Mouse (Mus musculus) left cerebral cortex, postnatal 36 days (tissue): ENCODE measurements at regions not wholly inside any gene's neighbourhood (a gene's known extent, or its start where the extent isn't known, plus 50 kb on each side); places are given as distances from the start of the nearest gene placed in this dataset.
A peak's percentile ranks its signal among the peaks of the same experiment; 100 is the strongest.

Experiments
- DNase-seq, 2 experiments: peaks; one replicate each; pipeline ENCODE4 v3.0.0; 2021 to 2022; ENCODE audit warnings: low spot score in 2 of 2, mixed read lengths in 1 of 2
- intact Hi-C: fragments of 180-260 bp; cut with DNase I; formaldehyde crosslinking; loops from one replicate; pipeline ENCODE4 v1.15.1; 2025

DNA sequence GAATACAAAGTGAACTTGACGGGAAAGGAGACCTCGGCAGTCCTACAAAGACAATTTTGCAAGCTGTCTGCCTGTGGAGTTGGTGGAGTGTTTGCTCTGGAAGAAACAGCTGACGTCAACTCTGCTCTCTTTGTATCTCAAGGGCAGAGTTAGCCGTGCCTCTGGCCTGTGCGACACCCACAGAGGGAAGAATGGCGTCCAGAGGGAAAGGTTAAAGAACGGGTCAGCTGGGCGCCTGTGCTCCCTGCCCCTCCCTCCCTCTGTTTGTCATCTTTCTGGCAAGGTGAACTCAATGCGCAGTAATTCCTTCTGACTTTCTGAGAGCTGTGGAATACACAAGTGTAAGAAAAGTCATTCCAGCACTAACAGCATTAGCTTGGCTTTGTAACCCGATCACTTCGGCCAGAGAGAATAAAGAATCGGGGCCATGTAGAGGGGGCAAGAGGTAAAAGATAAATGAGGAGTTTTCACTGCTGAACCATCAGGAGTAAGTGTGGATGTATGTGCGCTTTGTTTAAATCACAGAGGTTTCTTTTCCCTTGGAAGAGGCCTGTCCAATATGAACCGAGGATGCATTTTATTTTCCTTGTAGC, 474.6 kb upstream of the Got2 start:
- DNase-seq = no peak
- intact Hi-C loops = no loop called here

GRCm38 (mm10) chr8:96350531-96351069, 462.3 kb upstream of the Got2 start:
- intact Hi-C loops = no loop called here
- no peak for DNase-seq

- DNase-seq = no peak
- intact Hi-C loops = no loop called here
Observed at GRCm38 (mm10) chr8:96349503-96349902, 461.2 kb upstream of the Got2 start.

GRCm38 (mm10) chr8:96340702-96341101, 452.4 kb upstream of the Got2 start:
- DNase-seq = no peak
- intact Hi-C loops = no loop called here

DNA sequence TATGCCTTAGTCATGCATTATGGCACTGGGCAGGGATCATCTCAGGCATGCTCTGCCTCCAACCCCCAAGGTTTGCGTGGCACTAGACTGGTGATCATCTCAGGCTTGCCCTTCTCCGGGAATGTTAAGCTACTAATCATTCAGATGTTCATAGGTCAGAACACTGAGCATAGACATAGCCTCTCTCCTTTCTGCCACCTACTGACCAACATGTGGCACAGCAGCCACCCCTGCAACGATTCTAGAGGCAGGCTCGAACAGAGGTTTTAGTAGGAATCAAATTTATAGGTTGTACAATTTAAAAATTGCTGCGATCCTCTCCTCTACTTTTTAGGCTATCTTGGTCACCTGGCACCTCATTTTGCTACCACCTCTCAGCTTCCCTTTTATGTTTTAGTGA, 430.0 kb upstream of the Got2 start:
- intact Hi-C loops = loop anchor here (5.0 kb wide), 1 partner anchor 341 kb away; no protein-coding TSS in a partner anchor
- DNase-seq = no peak

DNA sequence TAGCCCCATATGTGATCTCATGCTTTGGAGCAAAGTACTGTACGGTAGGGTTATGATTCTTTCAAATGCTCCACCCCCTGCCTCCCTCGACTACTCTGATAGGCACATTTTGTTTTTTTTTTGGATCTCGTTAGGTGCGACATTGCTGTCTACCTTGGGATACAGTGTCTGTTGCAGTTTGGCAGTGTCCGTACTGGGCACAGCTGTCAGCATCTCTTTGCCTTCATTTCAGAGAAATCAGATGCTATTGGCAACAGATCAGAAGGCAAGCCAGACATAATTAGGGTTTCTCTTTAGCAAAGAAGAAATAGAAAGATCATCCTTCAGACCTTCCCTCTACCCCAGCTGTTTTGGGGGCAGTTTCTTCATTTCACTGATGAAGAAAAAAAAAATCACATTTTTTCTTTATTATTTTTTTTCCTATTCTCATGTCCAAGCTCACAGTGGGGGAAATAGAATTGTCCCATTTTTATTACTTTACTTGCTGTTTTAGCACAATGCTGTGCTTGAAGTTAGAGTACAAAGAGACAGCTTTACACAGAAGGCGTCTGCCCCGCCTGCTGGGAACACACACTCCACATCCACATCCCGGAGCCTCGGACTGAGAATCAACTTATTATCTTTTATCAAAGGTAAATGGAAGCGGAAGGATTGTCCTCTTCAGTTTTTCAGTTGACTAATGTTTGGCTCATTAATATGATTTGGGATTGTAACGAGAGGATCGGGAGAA, 420.8 kb upstream of the Got2 start:
- DNase-seq = no peak
- intact Hi-C loops = no loop called here

DNA sequence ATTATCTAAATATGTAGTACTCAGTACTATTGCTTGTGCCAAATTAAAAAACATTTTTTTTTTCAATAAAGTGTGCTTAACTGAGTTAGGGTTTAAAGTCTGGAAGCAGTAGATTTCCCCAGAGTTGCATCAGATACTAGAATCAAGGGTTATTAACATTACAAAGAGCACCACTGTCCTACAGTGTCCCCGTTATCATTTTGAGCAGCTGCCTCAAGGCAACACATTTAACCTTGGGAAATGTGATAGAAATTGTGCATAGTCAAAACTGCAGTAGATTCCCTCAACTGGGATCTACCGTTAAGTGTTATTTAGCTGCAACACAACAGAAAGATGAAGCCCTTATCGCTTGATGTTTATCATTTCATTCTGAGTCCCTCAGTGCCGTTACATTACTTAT, 408.3 kb upstream of the Got2 start:
- intact Hi-C loops = no loop called here
- no peak for DNase-seq

GRCm38 (mm10) chr8:96290740-96291139, 402.4 kb upstream of the Got2 start:
- no peak for DNase-seq
- intact Hi-C loops = no loop called here

- intact Hi-C loops = no loop called here
- DNase-seq = no peak
Observed at GRCm38 (mm10) chr8:96289519-96289918, 401.2 kb upstream of the Got2 start.

GRCm38 (mm10) chr8:96288525-96288924, 400.2 kb upstream of the Got2 start:
- no peak for DNase-seq
- intact Hi-C loops = no loop called here

- intact Hi-C loops = no loop called here
- no peak for DNase-seq
Observed at GRCm38 (mm10) chr8:96277479-96278138, 389.3 kb upstream of the Got2 start.

- DNase-seq = no peak
- intact Hi-C loops = no loop called here
Observed at GRCm38 (mm10) chr8:96277058-96277457, 388.7 kb upstream of the Got2 start.

DNA sequence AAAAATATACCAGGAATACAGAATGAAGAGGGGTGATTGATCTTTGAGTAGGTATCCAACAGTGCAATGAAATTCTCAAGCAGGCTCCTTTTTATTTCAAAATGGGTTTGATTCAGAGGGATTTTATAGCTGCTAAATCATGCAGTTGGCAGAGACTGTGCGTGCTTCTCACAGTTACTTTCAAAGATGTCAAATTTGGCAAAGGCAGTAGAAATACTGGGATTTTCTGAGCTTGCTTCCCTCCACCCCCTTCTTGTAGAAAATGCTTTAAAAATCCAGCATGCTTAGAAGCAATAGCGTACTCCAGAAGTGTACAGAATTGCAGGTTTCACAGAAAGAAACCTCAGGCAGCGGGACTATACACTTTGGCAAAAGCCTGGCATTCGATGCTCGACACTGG, 367.9 kb upstream of the Got2 start:
- intact Hi-C loops = no loop called here
- DNase-seq = peak; percentile 22 to 25

DNA sequence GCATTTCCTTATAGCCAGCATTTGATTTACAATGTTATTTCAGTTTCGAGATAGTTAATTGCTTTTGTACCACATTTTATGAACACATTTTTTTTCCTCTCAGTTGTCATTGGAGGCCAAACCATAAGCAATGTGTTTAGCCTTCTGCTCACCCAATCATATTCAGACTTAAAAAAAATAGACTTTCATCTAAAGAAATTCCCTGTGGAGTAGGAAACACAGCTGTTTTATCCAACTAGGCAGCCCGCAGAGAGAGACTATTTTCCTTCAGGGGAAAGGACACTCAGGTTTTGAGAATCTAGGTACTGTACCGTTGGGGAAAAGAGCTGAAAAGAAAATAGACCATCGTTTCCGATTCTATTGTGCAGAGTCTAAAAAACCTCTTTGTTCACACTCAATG, 367.5 kb upstream of the Got2 start:
- intact Hi-C loops = no loop called here
- DNase-seq = no peak

DNA sequence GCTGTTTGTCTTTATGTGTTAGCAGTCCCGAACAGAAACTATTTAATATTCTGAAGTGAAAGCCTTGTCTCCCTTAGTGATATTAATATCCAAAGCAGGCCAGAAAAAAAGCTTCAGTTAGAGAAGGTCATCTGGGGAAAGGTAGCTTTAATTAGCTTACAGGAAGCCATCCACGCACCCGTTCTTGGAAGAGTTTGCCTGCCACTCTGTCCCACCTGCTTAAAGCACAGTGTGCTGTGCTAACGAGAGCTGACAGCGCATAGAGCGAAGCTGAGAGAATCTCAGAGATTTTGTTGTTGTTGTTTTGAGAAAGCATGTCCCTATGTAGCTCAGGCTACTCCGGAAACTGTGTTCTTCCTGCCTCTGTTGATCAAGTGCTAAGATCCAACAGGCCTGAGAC, 357.7 kb upstream of the Got2 start:
- intact Hi-C loops = no loop called here
- peak in 1 of 2 experiments; percentile 7 for DNase-seq

DNA sequence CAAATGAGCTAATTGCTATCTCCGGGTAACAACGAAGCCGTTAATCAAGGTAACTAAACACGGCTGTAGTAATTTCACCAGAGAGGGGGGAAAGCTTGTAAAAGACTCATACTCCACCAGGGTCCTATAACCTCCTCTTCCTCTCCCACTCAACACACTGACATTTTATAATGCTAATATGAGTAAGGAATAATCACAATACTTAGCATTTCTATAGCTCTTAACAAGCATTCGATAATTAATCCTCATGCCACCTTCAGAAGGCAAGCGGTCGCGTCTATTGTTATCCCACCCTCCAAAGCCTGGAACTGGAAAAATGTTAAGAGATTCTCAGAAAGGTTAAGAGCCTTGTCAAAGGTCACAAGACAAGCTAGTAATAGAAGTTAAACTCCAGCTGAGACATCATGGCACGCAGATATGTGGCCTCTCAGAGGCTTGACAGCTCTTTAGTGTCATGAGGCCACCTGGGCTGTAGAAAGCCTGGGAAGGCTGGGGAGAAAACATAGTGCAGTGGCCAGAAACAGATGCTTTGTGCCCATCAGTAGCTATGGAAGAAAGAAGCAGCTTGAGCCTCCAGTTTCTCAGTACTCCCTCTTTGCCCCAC, 356.3 kb upstream of the Got2 start:
- intact Hi-C loops = no loop called here
- no peak for DNase-seq

DNA sequence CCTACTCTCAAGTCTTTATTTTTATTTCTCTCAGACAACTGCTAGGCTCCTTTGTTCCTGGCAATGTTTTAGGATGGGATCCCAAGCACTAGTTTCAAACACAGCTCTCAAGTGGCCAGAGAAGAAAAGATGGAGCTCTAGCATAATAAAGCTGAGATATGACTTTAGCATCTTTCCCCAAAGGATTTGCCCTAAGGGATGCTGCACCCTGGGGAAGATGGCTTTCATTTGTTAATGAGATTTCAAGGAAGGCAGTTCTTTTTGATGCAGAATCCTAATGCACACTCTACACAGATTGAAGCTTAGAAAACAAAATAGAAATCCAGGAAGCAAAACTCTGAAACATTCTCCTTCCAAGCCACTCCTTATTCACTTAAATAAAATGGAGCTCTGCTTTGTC, 350.1 kb upstream of the Got2 start:
- intact Hi-C loops = no loop called here
- no peak for DNase-seq

GRCm38 (mm10) chr8:96237940-96238339, 349.6 kb upstream of the Got2 start:
- no peak for DNase-seq
- intact Hi-C loops = no loop called here

DNA sequence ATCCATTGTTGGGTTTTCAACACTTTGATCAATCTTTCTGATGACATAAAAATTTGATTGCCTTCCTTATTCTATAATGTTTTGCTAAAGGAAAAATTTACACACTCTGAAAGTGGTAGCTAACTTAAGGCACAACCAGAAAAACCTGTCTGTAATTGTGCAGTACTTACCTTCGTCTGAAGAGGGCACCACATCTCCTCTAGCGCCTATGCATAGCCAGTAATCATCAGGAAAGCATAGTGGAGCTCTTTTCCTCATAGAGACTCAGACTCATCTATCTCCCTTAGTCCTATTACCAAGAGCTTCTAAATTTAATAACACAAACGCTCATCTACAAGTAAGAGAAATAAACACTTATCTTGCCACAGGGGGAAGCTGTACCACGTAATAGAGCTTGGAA, 342.1 kb upstream of the Got2 start:
- intact Hi-C loops = no loop called here

More for the DNA sequence above, 342.1 kb upstream of the Got2 start:
- peak; percentile 14 to 47 for DNase-seq
